Mouse (Mus musculus) CH12.LX (cell line): ENCODE data around the gene Rbm4b. TPM values are rescaled to one million over a fixed set of nuclear protein-coding genes. Genes with fewer than 3 reads are reported as not detected.

Experiments used
- DNase-seq: peaks from one replicate; pipeline ENCODE4 v3.0.0-alpha.2; 2013; ENCODE audit errors: extremely low read depth
- H3K27ac ChIP-seq: 2 replicates; pipeline ENCODE4 v1.5.1; 2012; ENCODE audit warnings: low read depth, mild to moderate bottlenecking, control low read depth, moderate library complexity; ENCODE audit not compliant: insufficient read depth
- H3K27me3 ChIP-seq: replicated peaks from 2 replicates; pipeline ENCODE3; 2012; ENCODE audit warnings: inconsistent platforms
- H3K36me3 ChIP-seq, 2 experiments: replicated peaks in 1 of 2; 2 replicates each; pipeline versions ENCODE3 to v1.6.1; 2012; ENCODE audit warnings: inconsistent platforms in 1 of 2, low read length in 1 of 2, mild to moderate bottlenecking in 1 of 2, mixed read lengths in 1 of 2, moderate library complexity in 1 of 2; ENCODE audit not compliant: control insufficient read depth in 1 of 2, insufficient read depth in 1 of 2
- H3K4me1 ChIP-seq, 2 experiments: 2 replicates each; pipeline ENCODE4 v1.6.1; 2012; ENCODE audit warnings: inconsistent platforms in 1 of 2, moderate library complexity in 1 of 2; ENCODE audit not compliant: insufficient read depth in 2 of 2, control insufficient read depth in 1 of 2
- H3K4me2 ChIP-seq: 2 replicates; pipeline ENCODE4 v1.6.1; 2012; ENCODE audit warnings: low read depth, mild to moderate bottlenecking, control low read depth; ENCODE audit not compliant: poor library complexity, insufficient read depth, severe bottlenecking
- H3K4me3 ChIP-seq, 3 experiments: fragments of 150-350 bp in 1 of 3; sonication (generic) in 1 of 3; replicated peaks in 1 of 3; 2 replicates each; pipeline versions ENCODE3 to v1.5.1; 2011 to 2012; ENCODE audit warnings: low read depth in 2 of 3, low read length in 2 of 3, mild to moderate bottlenecking in 2 of 3, moderate library complexity in 2 of 3, control low read depth in 1 of 3, improper control_type of control experiment in 1 of 3, inconsistent platforms in 1 of 3, mixed read lengths in 1 of 3; ENCODE audit not compliant: poor library complexity in 1 of 3
- H3K79me2 ChIP-seq: replicated peaks from 2 replicates; pipeline ENCODE4 v1.6.1; 2012; ENCODE audit warnings: mild to moderate bottlenecking, moderate library complexity; ENCODE audit not compliant: control insufficient read depth, poor library complexity, insufficient read depth, severe bottlenecking; ENCODE audit errors: extremely low read depth
- H3K9ac ChIP-seq: 2 replicates; pipeline ENCODE4 v1.6.1; 2012; ENCODE audit warnings: low read depth, mild to moderate bottlenecking, control low read depth, moderate library complexity; ENCODE audit not compliant: insufficient read depth
- H3K9me3 ChIP-seq: replicated peaks from 2 replicates; pipeline ENCODE3; 2012; ENCODE audit warnings: low read length, inconsistent platforms, mixed read lengths
- BHLHE40 ChIP-seq: IDR thresholded peaks from 2 replicates; pipeline ENCODE4 v1.6.1; 2011; ENCODE audit warnings: mild to moderate bottlenecking, low read depth, low read length, improper control_type of control experiment
- E2F4 ChIP-seq: IDR thresholded peaks from 2 replicates; pipeline ENCODE4 v1.6.1; 2011; ENCODE audit warnings: low read depth, low read length, improper control_type of control experiment; ENCODE audit not compliant: insufficient replicate concordance
- EP300 ChIP-seq: IDR thresholded peaks from 2 replicates; pipeline ENCODE4 v1.6.1; 2011; ENCODE audit warnings: low read length, improper control_type of control experiment
- ETS1 ChIP-seq: conservative IDR thresholded peaks from 2 replicates; pipeline ENCODE4 v1.6.1; 2012; ENCODE audit warnings: low read depth, mild to moderate bottlenecking, inconsistent platforms, low read length, improper control_type of control experiment, moderate library complexity
- HCFC1 ChIP-seq: IDR thresholded peaks from 2 replicates; pipeline ENCODE4 v1.6.1; 2012; ENCODE audit warnings: low read depth, mild to moderate bottlenecking, inconsistent platforms, low read length, improper control_type of control experiment
- JUND ChIP-seq: conservative IDR thresholded peaks from 2 replicates; pipeline ENCODE4 v1.6.1; 2011; ENCODE audit warnings: low read depth, low read length, improper control_type of control experiment
- KAT2A ChIP-seq: IDR thresholded peaks from 2 replicates; pipeline ENCODE4 v1.6.1; 2012; ENCODE audit warnings: low read length, improper control_type of control experiment, inconsistent platforms; ENCODE audit not compliant: insufficient replicate concordance
- MAX ChIP-seq: IDR thresholded peaks from 2 replicates; pipeline ENCODE4 v1.6.1; 2011; ENCODE audit warnings: low read length, improper control_type of control experiment
- MEF2A ChIP-seq: IDR thresholded peaks from 2 replicates; pipeline ENCODE4 v1.6.1; 2014; ENCODE audit warnings: low read depth, mild to moderate bottlenecking, inconsistent platforms, low read length, improper control_type of control experiment, borderline replicate concordance
- MXI1 ChIP-seq: IDR thresholded peaks from 2 replicates; pipeline ENCODE4 v1.6.1; 2011; ENCODE audit warnings: mild to moderate bottlenecking, low read depth, low read length, improper control_type of control experiment
- MYC ChIP-seq: IDR thresholded peaks from 2 replicates; pipeline ENCODE4 v1.6.1; 2011; ENCODE audit warnings: low read depth, mild to moderate bottlenecking, improper control_type of control experiment, low read length
- POLR2AphosphoS2 ChIP-seq: IDR thresholded peaks from 2 replicates; pipeline ENCODE4 v1.6.1; 2011; ENCODE audit warnings: low read depth, low read length, improper control_type of control experiment
- RCOR1 ChIP-seq: conservative IDR thresholded peaks from 2 replicates; pipeline ENCODE4 v1.6.1; 2012; ENCODE audit warnings: low read depth, mild to moderate bottlenecking, inconsistent platforms, low read length, improper control_type of control experiment
- TCF12 ChIP-seq: IDR thresholded peaks from 2 replicates; pipeline ENCODE4 v1.6.1; 2014; ENCODE audit warnings: low read depth, mild to moderate bottlenecking, inconsistent platforms, low read length, improper control_type of control experiment
- ZC3H11A ChIP-seq: IDR thresholded peaks from 2 replicates; pipeline ENCODE4 v1.6.1; 2012; ENCODE audit warnings: low read depth, mild to moderate bottlenecking, inconsistent platforms, low read length, improper control_type of control experiment
- ZMIZ1 ChIP-seq: IDR thresholded peaks from 2 replicates; pipeline ENCODE4 v1.6.1; 2012; ENCODE audit warnings: low read depth, mild to moderate bottlenecking, inconsistent platforms, low read length, improper control_type of control experiment
- dilution Hi-C: fragments of 300-500 bp; cut with MboI; formaldehyde crosslinking; loops from 2 replicates; pipeline ENCODE4 v1.14.3; 2020; ENCODE audit warnings: low sequenced_read_pairs; ENCODE audit not compliant: extremely low pct_unique_long_range_greater_than_20kb, extremely low pct_ligation_motif_present
- in situ Hi-C: fragments of 300-500 bp; cut with MboI; formaldehyde crosslinking; loops from 3 replicates; pipeline ENCODE4 v1.14.3; 2019; ENCODE audit warnings: low sequenced_read_pairs, low pct_ligation_motif_present, low pct_unique_long_range_greater_than_20kb, mixed read lengths
- polyA plus RNA-seq: library from polyadenylated mRNA; unstranded; fragments of >175 nt; gene quantifications from 2 replicates; pipeline ENCODE4 v1.2.1, GENCODE M21; 2012; ENCODE audit warnings: low read depth; ENCODE audit not compliant: insufficient read length
- total RNA-seq, 2 experiments: library from RNA; depleted of rRNA; stranded (reverse); fragments of 300-350 nt in 1 of 2; fragments of >200 nt in 1 of 2; gene quantifications; 2 replicates each; pipeline ENCODE4 v1.2.3; 2012 to 2014

Rbm4b gene
- total and polyA plus RNA-seq, 3 experiments, result 7.0 to 13.8 (median 11.1) TPM

DNA sequence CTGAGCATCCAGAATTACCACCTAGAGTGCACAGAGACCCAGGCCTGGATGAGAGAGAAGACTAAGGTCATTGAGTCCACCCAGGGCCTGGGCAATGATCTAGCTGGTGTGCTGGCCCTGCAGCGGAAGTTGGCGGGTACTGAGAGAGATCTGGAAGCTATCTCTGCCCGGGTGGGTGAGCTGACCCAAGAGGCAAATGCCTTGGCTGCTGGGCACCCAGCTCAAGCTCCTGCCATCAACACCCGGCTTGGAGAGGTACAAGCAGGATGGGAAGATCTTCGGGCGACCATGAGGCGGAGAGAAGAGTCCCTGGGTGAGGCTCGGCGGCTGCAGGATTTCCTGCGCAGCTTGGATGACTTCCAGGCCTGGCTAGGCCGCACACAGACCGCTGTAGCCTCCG lies 18.4 kb upstream of the Rbm4b start:
- Histone ChIP-seq H3K27ac (no peak overlapping the region), H3K36me3 (no peaks in the 10 kb centered on the region), H3K27me3 (no peaks in the 10 kb centered on the region), H3K9me3 (no peaks in the 10 kb centered on the region), H3K4me3 (no peak overlapping the region), H3K79me2 (no peaks in the 10 kb centered on the region), H3K4me2 (no peak overlapping the region), H3K9ac (no peak overlapping the region), H3K4me1 (no peaks in the 10 kb centered on the region)
- TF ChIP-seq ZC3H11A (no peak), KAT2A (no peak), MYC (no peak), HCFC1 (no peak), TCF12 (no peak), JUND (no peak), MEF2A (no peak), E2F4 (no peak), ZMIZ1 (no peak), ETS1 (no peak), RCOR1 (no peak), POLR2AphosphoS2 (no peak), MXI1 (no peak), BHLHE40 (no peak)
- in situ Hi-C loops (no loop called here), dilution Hi-C loops (no loop called here)
- no peak for DNase-seq

GRCm38 (mm10) chr19:4739053-4739452 lies 17.2 kb upstream of the Rbm4b start:
- no peaks in the 10 kb centered on the region for H3K27me3 ChIP-seq
- in situ Hi-C loops, result no loop called here
- H3K27ac ChIP-seq, result no peak overlapping the region
- H3K4me1 ChIP-seq, result no peaks in the 10 kb centered on the region
- no peak overlapping the region for H3K9ac ChIP-seq
- no peak overlapping the region for H3K4me2 ChIP-seq
- TF ChIP-seq EP300, result no peak
- TF ChIP-seq RCOR1, result no peak
- TF ChIP-seq POLR2AphosphoS2, result no peak
- no peak for TF ChIP-seq MYC
- no peak for TF ChIP-seq MAX
- H3K79me2 ChIP-seq, result no peaks in the 10 kb centered on the region
- H3K4me3 ChIP-seq, result no peak overlapping the region
- no peak for DNase-seq
- peaks cover 0 to 2% of the 10 kb centered on the region in 2 experiments for H3K36me3 ChIP-seq
- no peaks in the 10 kb centered on the region for H3K9me3 ChIP-seq
- dilution Hi-C loops, result no loop called here
